Mouse (Mus musculus) bone marrow, adult 2 months (tissue): ENCODE data around the gene Ankrd33b. TPM values are rescaled to one million over a fixed set of nuclear protein-coding genes. Genes with fewer than 3 reads are reported as not detected.

ENCODE experiments used
- H3K27ac ChIP-seq: fragments of 200-500 bp; 2 replicates; pipeline ENCODE4 v1.5.1; 2012; ENCODE audit warnings: low read depth, mild to moderate bottlenecking, control low read depth, inconsistent platforms, low read length; ENCODE audit not compliant: control insufficient read depth, poor library complexity, insufficient read depth
- H3K4me1 ChIP-seq: fragments of 200-500 bp; 2 replicates; pipeline ENCODE4 v1.6.1; 2011; ENCODE audit warnings: low read length; ENCODE audit not compliant: control insufficient read depth, insufficient read depth
- H3K4me3 ChIP-seq: fragments of 200-500 bp; replicated peaks from 2 replicates; pipeline ENCODE3; 2011; ENCODE audit warnings: mild to moderate bottlenecking, low read depth, low read length, control low read depth; ENCODE audit not compliant: control insufficient read depth
- CTCF ChIP-seq: fragments of 200-500 bp; IDR thresholded peaks from 2 replicates; pipeline ENCODE4 v1.5.1; 2011; ENCODE audit warnings: low read length, control low read depth; ENCODE audit not compliant: control insufficient read depth, insufficient read depth
- POLR2A ChIP-seq: fragments of 200-500 bp; IDR thresholded peaks from 2 replicates; pipeline ENCODE4 v1.6.1; 2011; ENCODE audit warnings: low read depth, mild to moderate bottlenecking, control low read depth, low read length, borderline replicate concordance; ENCODE audit not compliant: control insufficient read depth
- WGBS: fragments of 180-500 bp; shearing (Covaris S2); methylation state at CpG from one replicate; pipeline ENCODE4 v1.1.7; 2018; 5-methylcytosine and 5-hydroxymethylcytosine counted together
- polyA plus RNA-seq: library from polyadenylated mRNA; stranded (reverse); fragments of >200 nt; gene quantifications from 2 replicates; pipeline ENCODE4 v1.2.4, GENCODE M21; 2011; ENCODE audit warnings: low replicate concordance; ENCODE audit not compliant: missing spikeins, insufficient read depth, insufficient read length

Ankrd33b gene
- polyA plus RNA-seq, 1 experiment: 3.9 TPM

GRCm38 (mm10) chr15:31365041-31365719 lies 2.3 kb downstream of the Ankrd33b start:
- H3K27ac ChIP-seq: no peak overlapping the region
- H3K4me1 ChIP-seq: no peaks in the 10 kb centered on the region; the same call in 1 of the 2 replicates
- peak overlapping the region; percentile 72 for H3K4me3 ChIP-seq
- WGBS: 28% methylated on average over 11 of the region's 11 CpGs
- TF ChIP-seq POLR2A (no peak), CTCF (no peak)

- Histone ChIP-seq H3K4me1 (no peaks in the 10 kb centered on the region; the same call in 1 of the 2 replicates), H3K4me3 (no peak overlapping the region), H3K27ac (no peak overlapping the region)
- WGBS: 80% methylated on average over 6 of the region's 6 CpGs
- TF ChIP-seq CTCF: no peak
- no peak for TF ChIP-seq POLR2A
These were observed 3.1 kb downstream of the Ankrd33b start for GRCm38 (mm10) chr15:31364396-31364795.

- Histone ChIP-seq H3K27ac (no peak overlapping the region), H3K4me3 (no peak overlapping the region), H3K4me1 (no peaks in the 10 kb centered on the region; the same call in 1 of the 2 replicates)
- WGBS: 57% methylated on average over 8 of the region's 8 CpGs
- no peak for TF ChIP-seq POLR2A
- TF ChIP-seq CTCF: no peak
These were observed 3.6 kb downstream of the Ankrd33b start for GRCm38 (mm10) chr15:31363981-31364361.

GRCm38 (mm10) chr15:31363241-31363980 lies 4.1 kb downstream of the Ankrd33b start:
- TF ChIP-seq POLR2A (no peak), CTCF (no peak)
- Histone ChIP-seq H3K4me3 (no peak overlapping the region), H3K4me1 (no peaks in the 10 kb centered on the region), H3K27ac (no peak overlapping the region)
- 82% methylated on average over 13 of the region's 13 CpGs for WGBS

- WGBS: 76% methylated on average over 9 of the region's 9 CpGs
- Histone ChIP-seq H3K4me1 (peaks cover 3% of the 10 kb centered on the region; the same call in 1 of the 2 replicates), H3K27ac (no peak overlapping the region), H3K4me3 (no peak overlapping the region)
- TF ChIP-seq CTCF (no peak), POLR2A (no peak)
These were observed 6.2 kb downstream of the Ankrd33b start for GRCm38 (mm10) chr15:31361259-31361853.

- H3K27ac ChIP-seq: no peak overlapping the region
- TF ChIP-seq POLR2A (no peak), CTCF (no peak)
- peaks cover 3% of the 10 kb centered on the region; the same call in 1 of the 2 replicates for H3K4me1 ChIP-seq
- 80% methylated on average over 6 of the region's 6 CpGs for WGBS
- no peak overlapping the region for H3K4me3 ChIP-seq
These were observed 6.9 kb downstream of the Ankrd33b start for GRCm38 (mm10) chr15:31360593-31360992.

- WGBS: 83% methylated on average over 6 of the region's 6 CpGs
- no peak overlapping the region for H3K27ac ChIP-seq
- H3K4me3 ChIP-seq: no peak overlapping the region
- peaks cover 3% of the 10 kb centered on the region; the same call in 1 of the 2 replicates for H3K4me1 ChIP-seq
- TF ChIP-seq CTCF (no peak), POLR2A (no peak)
These were observed 7.7 kb downstream of the Ankrd33b start for GRCm38 (mm10) chr15:31359805-31360204.
